Mouse (Mus musculus): ENCODE data around the gene Cd19. TPM values are rescaled to one million over a fixed set of nuclear protein-coding genes. Genes with fewer than 3 reads are reported as not detected.
A peak's percentile ranks its signal among the peaks of the same experiment; 100 is the strongest.

The Cd19 gene
- total and polyA plus RNA-seq, 3 experiments, result not detected

- no peaks in the 10 kb centered on the region for H3K79me2 ChIP-seq (ENCODE audit: control insufficient read depth, insufficient read depth, low read length, poor library complexity)
- no peaks in the 10 kb centered on the region for H3K9me3 ChIP-seq (replicated peaks; ENCODE audit: insufficient read depth, low read length)
- DNase-seq (ENCODE audit: low read depth, low spot score), result peak; percentile 29
- H3K36me3 ChIP-seq (ENCODE audit: control insufficient read depth in 1 of 2, insufficient read depth in 2 of 2, low read length in 2 of 2), result 0 out of 4 replicates have a peak, but pooled peaks cover 0 to 3% of the 10 kb centered on the region in 2 experiments
- H3K4me1 ChIP-seq (ENCODE audit: control insufficient read depth in 1 of 2, insufficient read depth in 2 of 2, low read length in 2 of 2), result peaks cover 0 to 10% of the 10 kb centered on the region in 2 experiments; a peak in 2 of 4 replicates
- no peaks in the 10 kb centered on the region for H3K27me3 ChIP-seq (ENCODE audit: control insufficient read depth in 1 of 2, insufficient read depth in 2 of 2, low read length in 2 of 2)
- TF ChIP-seq EP300 (IDR thresholded peaks at IDR 0.05; ENCODE audit: low read depth in 1 of 2, low read length in 2 of 2), result no peak
- no peak for TF ChIP-seq ZNF384 (IDR thresholded peaks at IDR 0.05; ENCODE audit: low read depth, low read length)
- TF ChIP-seq MAX (IDR thresholded peaks at IDR 0.05; ENCODE audit: low read length), result no peak
- TF ChIP-seq ELF1 (IDR thresholded peaks at IDR 0.05; ENCODE audit: low read depth, low read length), result no peak
- TF ChIP-seq POLR2A (IDR thresholded peaks at IDR 0.05; ENCODE audit: control insufficient read depth in 1 of 2, insufficient read depth in 1 of 2, low read depth in 1 of 2, low read length in 2 of 2, poor library complexity in 1 of 2), result no peak
- no peak for TF ChIP-seq SMC3 (IDR thresholded peaks at IDR 0.05; ENCODE audit: low read depth, low read length)
- no peak for TF ChIP-seq MEF2A (IDR thresholded peaks at IDR 0.05; ENCODE audit: extremely low read depth, insufficient replicate concordance, low read depth, low read length, poor library complexity, severe bottlenecking)
- no peak for TF ChIP-seq ETS1 (IDR thresholded peaks at IDR 0.05; ENCODE audit: low read depth, low read length)
- TF ChIP-seq RCOR1 (IDR thresholded peaks at IDR 0.05; ENCODE audit: low read depth, low read length), result no peak
- TF ChIP-seq BHLHE40 (IDR thresholded peaks at IDR 0.05; ENCODE audit: borderline replicate concordance, low read depth, low read length), result no peak
- no peak for TF ChIP-seq E2F4 (IDR thresholded peaks at IDR 0.05; ENCODE audit: borderline replicate concordance, low read depth, low read length)
- no peak for TF ChIP-seq ZC3H11A (IDR thresholded peaks at IDR 0.05; ENCODE audit: low read depth, low read length)
- no peak for TF ChIP-seq CHD2 (IDR thresholded peaks at IDR 0.05; ENCODE audit: low read length)
- no peak overlapping the region for H3K27ac ChIP-seq (ENCODE audit: control insufficient read depth, low read depth, low read length)
- no peak overlapping the region for H3K9ac ChIP-seq (ENCODE audit: control insufficient read depth, low read depth, low read length, poor library complexity, severe bottlenecking)
- no peak overlapping the region for H3K4me3 ChIP-seq (ENCODE audit: control insufficient read depth in 1 of 2, insufficient read depth in 1 of 2, low read depth in 2 of 2, low read length in 2 of 2)
These were observed 7.1 kb upstream of the Cd19 start for GRCm38 (mm10) chr7:126421756-126422155.

- no peak overlapping the region for H3K27ac ChIP-seq (ENCODE audit: control insufficient read depth, low read depth, low read length)
- peaks cover 0 to 17% of the 10 kb centered on the region in 2 experiments; a peak in 2 of 4 replicates for H3K4me1 ChIP-seq (ENCODE audit: control insufficient read depth in 1 of 2, insufficient read depth in 2 of 2, low read length in 2 of 2)
- H3K36me3 ChIP-seq (ENCODE audit: control insufficient read depth in 1 of 2, insufficient read depth in 2 of 2, low read length in 2 of 2), result 0 out of 4 replicates have a peak, but pooled peaks cover 0 to 3% of the 10 kb centered on the region in 2 experiments
- TF ChIP-seq MAZ (IDR thresholded peaks at IDR 0.05; ENCODE audit: low read depth, low read length) (no peak), MYB (IDR thresholded peaks at IDR 0.05; ENCODE audit: low read depth, low read length) (no peak), KAT2A (conservative IDR thresholded peaks at IDR 0.05; ENCODE audit: low read depth, low read length) (no peak), USF2 (IDR thresholded peaks at IDR 0.05; ENCODE audit: borderline replicate concordance in 1 of 2, insufficient read depth in 1 of 2, low read depth in 1 of 2, low read length in 2 of 2) (no peak), SIN3A (IDR thresholded peaks at IDR 0.05; ENCODE audit: low read length) (no peak)
- DNase-seq (ENCODE audit: low read depth, low spot score), result no peak
- no peak overlapping the region for H3K4me3 ChIP-seq (ENCODE audit: control insufficient read depth in 1 of 2, insufficient read depth in 1 of 2, low read depth in 2 of 2, low read length in 2 of 2)
- no peaks in the 10 kb centered on the region for H3K9me3 ChIP-seq (replicated peaks; ENCODE audit: insufficient read depth, low read length)
- H3K9ac ChIP-seq (ENCODE audit: control insufficient read depth, low read depth, low read length, poor library complexity, severe bottlenecking), result no peak overlapping the region
- H3K79me2 ChIP-seq (ENCODE audit: control insufficient read depth, insufficient read depth, low read length, poor library complexity), result no peaks in the 10 kb centered on the region
- H3K27me3 ChIP-seq (ENCODE audit: control insufficient read depth in 1 of 2, insufficient read depth in 2 of 2, low read length in 2 of 2), result no peaks in the 10 kb centered on the region
These were observed 3.8 kb upstream of the Cd19 start for GRCm38 (mm10) chr7:126418496-126418895.
